8 mouse cellular contexts compared by ENCODE assay signal in the genomic region with DNA sequence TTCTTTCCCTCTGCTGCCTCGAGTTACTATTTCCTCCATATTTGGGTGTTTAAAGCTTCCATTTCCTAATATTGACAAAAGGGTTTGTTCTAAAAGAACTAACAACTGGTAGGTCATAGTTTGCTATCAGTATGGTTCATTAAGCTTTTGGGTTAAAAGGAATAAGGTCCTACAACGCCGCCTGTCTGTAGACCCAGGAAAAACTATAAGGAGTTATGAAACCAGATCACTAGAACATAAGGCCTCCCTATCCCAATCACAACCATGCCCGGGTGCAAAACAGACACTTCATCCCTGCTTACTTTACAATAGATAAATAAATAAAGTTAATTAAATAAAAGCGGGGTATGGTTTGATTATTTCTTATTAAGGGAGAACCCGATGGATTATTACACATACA. TPM values are rescaled to one million over a fixed set of nuclear protein-coding genes. Genes with fewer than 3 reads are reported as not detected.
A peak's percentile ranks its signal among the peaks of the same experiment; 100 is the strongest.
DNase-seq lines count a peak whose midpoint lies in the region; ATAC-seq and TF ChIP-seq lines count a peak whose summit lies in the region.

No protein-coding gene starts in this region.

- H3K27me3 ChIP-seq in heart, embryonic 12.5 days (replicated peaks): no peaks in the 10 kb centered on the region
- no peaks in the 10 kb centered on the region for H3K27me3 ChIP-seq in kidney, embryonic 16.5 days (ENCODE audit: insufficient read depth, low read length)
- no peaks in the 10 kb centered on the region for H3K27me3 ChIP-seq in limb, embryonic 15.5 days
- no peaks in the 10 kb centered on the region for H3K27me3 ChIP-seq in midbrain, postnatal 0 days (ENCODE audit: insufficient read depth, low read length)
- no peaks in the 10 kb centered on the region for H3K27me3 ChIP-seq in stomach, embryonic 15.5 days (replicated peaks)

- peak overlapping the region; percentile 99 for H3K9ac ChIP-seq in heart, embryonic 12.5 days
- H3K9ac ChIP-seq in kidney, embryonic 16.5 days (replicated peaks; ENCODE audit: low read length): peak overlapping the region; percentile 91
- peak overlapping the region; percentile 91 for H3K9ac ChIP-seq in limb, embryonic 15.5 days
- no peak overlapping the region; the same call in 1 of the 2 replicates for H3K9ac ChIP-seq in midbrain, postnatal 0 days (replicated peaks; ENCODE audit: low read length, poor library complexity, severe bottlenecking)
- H3K9ac ChIP-seq in stomach, embryonic 15.5 days: peak overlapping the region; percentile 96; the same call in 1 of the 2 replicates

- H3K4me2 ChIP-seq in heart, embryonic 12.5 days: peak overlapping the region; percentile 72
- peak overlapping the region; percentile 72 for H3K4me2 ChIP-seq in kidney, embryonic 16.5 days (replicated peaks; ENCODE audit: low read depth, low read length)
- peak overlapping the region; percentile 60 for H3K4me2 ChIP-seq in limb, embryonic 15.5 days
- peak overlapping the region; percentile 75 for H3K4me2 ChIP-seq in midbrain, postnatal 0 days (ENCODE audit: low read depth, low read length, poor library complexity, severe bottlenecking)
- peak overlapping the region; percentile 60 for H3K4me2 ChIP-seq in stomach, embryonic 15.5 days

- H3K27ac ChIP-seq in heart, embryonic 12.5 days (ENCODE audit: poor library complexity, severe bottlenecking): no peak overlapping the region
- H3K27ac ChIP-seq in kidney, embryonic 16.5 days (ENCODE audit: low read length): no peak overlapping the region; the same call in 1 of the 2 replicates
- 0 out of 2 replicates have a peak overlapping the region, but pooled peaks have one; percentile 99 for H3K27ac ChIP-seq in limb, embryonic 15.5 days
- no peak overlapping the region for H3K27ac ChIP-seq in midbrain, postnatal 0 days (ENCODE audit: low read depth, low read length)
- H3K27ac ChIP-seq in stomach, embryonic 15.5 days: peak overlapping the region; percentile 100

- peak; percentile 71 for TF ChIP-seq CTCF in midbrain, postnatal 0 days (IDR thresholded peaks at IDR 0.05)

- H3K4me1 ChIP-seq in heart, embryonic 12.5 days (replicated peaks): peaks cover 16% of the 10 kb centered on the region
- H3K4me1 ChIP-seq in kidney, embryonic 16.5 days (ENCODE audit: insufficient read depth, low read length): peaks cover 23% of the 10 kb centered on the region
- peaks cover 17% of the 10 kb centered on the region for H3K4me1 ChIP-seq in limb, embryonic 15.5 days
- peaks cover 8% of the 10 kb centered on the region; the same call in 1 of the 2 replicates for H3K4me1 ChIP-seq in midbrain, postnatal 0 days (ENCODE audit: insufficient read depth, low read length)
- H3K4me1 ChIP-seq in stomach, embryonic 15.5 days: peaks cover 15% of the 10 kb centered on the region; the same call in 1 of the 2 replicates

- DNase-seq in CD4-positive helper T cell, adult 2 months (ENCODE audit: low read depth, low spot score): peak; percentile 82
- peak; percentile 54 for DNase-seq in adrenal gland, postnatal 25 days
- peak; percentile 79 for DNase-seq in midbrain, postnatal 0 days (ENCODE audit: low spot score)

- H3K9me3 ChIP-seq in heart, embryonic 12.5 days (replicated peaks): no peaks in the 10 kb centered on the region
- H3K9me3 ChIP-seq in kidney, embryonic 16.5 days (ENCODE audit: low read length): no peaks in the 10 kb centered on the region
- H3K9me3 ChIP-seq in limb, embryonic 15.5 days: no peaks in the 10 kb centered on the region
- no peaks in the 10 kb centered on the region for H3K9me3 ChIP-seq in midbrain, postnatal 0 days (ENCODE audit: low read length)
- H3K9me3 ChIP-seq in stomach, embryonic 15.5 days: no peaks in the 10 kb centered on the region

- H3K4me3 ChIP-seq in heart, embryonic 12.5 days: peak overlapping the region; percentile 95
- peak overlapping the region; percentile 93 for H3K4me3 ChIP-seq in kidney, embryonic 16.5 days (ENCODE audit: low read length)
- peak overlapping the region; percentile 89 for H3K4me3 ChIP-seq in limb, embryonic 15.5 days
- peak overlapping the region; percentile 79 for H3K4me3 ChIP-seq in midbrain, postnatal 0 days (ENCODE audit: low read depth, low read length)
- H3K4me3 ChIP-seq in stomach, embryonic 15.5 days (replicated peaks): peak overlapping the region; percentile 78

- H3K36me3 ChIP-seq in heart, embryonic 12.5 days: peaks cover 10% of the 10 kb centered on the region; the same call in 1 of the 2 replicates
- H3K36me3 ChIP-seq in kidney, embryonic 16.5 days (ENCODE audit: insufficient read depth, low read length): peaks cover 3% of the 10 kb centered on the region; the same call in 1 of the 2 replicates
- H3K36me3 ChIP-seq in limb, embryonic 15.5 days: 0 out of 2 replicates have a peak, but pooled peaks cover 2% of the 10 kb centered on the region
- H3K36me3 ChIP-seq in midbrain, postnatal 0 days (ENCODE audit: insufficient read depth, low read length): no peaks in the 10 kb centered on the region
- no peaks in the 10 kb centered on the region for H3K36me3 ChIP-seq in stomach, embryonic 15.5 days

- peak; percentile 82 for ATAC-seq in erythroblast, adult 5-6 weeks (replicated peaks; ENCODE audit: low FRiP score, poor library complexity, severe bottlenecking)
- no peak for ATAC-seq in heart, embryonic 12.5 days (ENCODE audit: insufficient number of reproducible peaks, low FRiP score)
- ATAC-seq in kidney, embryonic 16.5 days (ENCODE audit: low FRiP score, low TSS enrichment): no peak
- ATAC-seq in limb, embryonic 15.5 days (ENCODE audit: insufficient number of reproducible peaks, low FRiP score, low TSS enrichment, low read depth): no peak
- no peak for ATAC-seq in midbrain, postnatal 0 days (ENCODE audit: low FRiP score)
- no peak for ATAC-seq in stomach, embryonic 15.5 days (ENCODE audit: insufficient read depth, low FRiP score, low read depth)

- WGBS in heart, embryonic 12.5 days: 3% methylated on average over 6 of the region's 6 CpGs
- 2% methylated on average over 6 of the region's 6 CpGs for WGBS in kidney, embryonic 16.5 days
- 2% methylated on average over 6 of the region's 6 CpGs for WGBS in limb, embryonic 15.5 days
- 3% methylated on average over 6 of the region's 6 CpGs for WGBS in midbrain, postnatal 0 days
- 2% methylated on average over 6 of the region's 6 CpGs for WGBS in stomach, embryonic 15.5 days

RNA-seq across cellular contexts. Expression of a gene that starts 1.9 kb away (rescaled TPM):
- total RNA-seq in adrenal gland, postnatal 25 days (2021): 104 and 112 TPM in 2 replicates
- total RNA-seq in erythroblast, adult 5-6 weeks (2015; ENCODE audit: low replicate concordance): 43.3 and 46.3 TPM in 2 replicates
- 75.2 and 99.7 TPM in 2 replicates for total RNA-seq in erythroblast, adult 5-6 weeks (2017; ENCODE audit: low replicate concordance)
- polyA plus RNA-seq in heart, embryonic 12.5 days (2016; fragmentation: Nextera tagmentation; extraction: Ambion mirVana): 20.9 and 23.6 TPM in 2 replicates
- 21.1 and 23.0 TPM in 2 replicates for polyA plus RNA-seq in kidney, embryonic 16.5 days (2015; fragmentation: Nextera tagmentation; extraction: Ambion mirVana)
- 20.6 and 23.1 TPM in 2 replicates for polyA plus RNA-seq in limb, embryonic 15.5 days (2015; fragmentation: Nextera tagmentation; extraction: Ambion mirVana)
- total RNA-seq in midbrain, postnatal 0 days (2014; rRNA removed): 61.1 and 75.3 TPM in 2 replicates
- 20.6 and 23.6 TPM in 2 replicates for polyA plus RNA-seq in midbrain, postnatal 0 days (2015; fragmentation: Nextera tagmentation; extraction: Ambion mirVana)
- 23.9 and 25.3 TPM in 2 replicates for polyA plus RNA-seq in stomach, embryonic 15.5 days (2015; fragmentation: Nextera tagmentation; extraction: Ambion mirVana)

RNA-seq across cellular contexts. Expression of a gene that starts 2.5 kb away (rescaled TPM):
- total RNA-seq in adrenal gland, postnatal 25 days (2021): 4.2 and 5.9 TPM in 2 replicates
- 6.0 TPM in 1 of 2 replicates, not detected in the other for total RNA-seq in erythroblast, adult 5-6 weeks (2015; ENCODE audit: low replicate concordance)
- not detected in 2 replicates for total RNA-seq in erythroblast, adult 5-6 weeks (2017; ENCODE audit: low replicate concordance)
- polyA plus RNA-seq in heart, embryonic 12.5 days (2016; fragmentation: Nextera tagmentation; extraction: Ambion mirVana): 3.8 and 4.2 TPM in 2 replicates
- polyA plus RNA-seq in kidney, embryonic 16.5 days (2015; fragmentation: Nextera tagmentation; extraction: Ambion mirVana): 6.5 and 7.0 TPM in 2 replicates
- polyA plus RNA-seq in limb, embryonic 15.5 days (2015; fragmentation: Nextera tagmentation; extraction: Ambion mirVana): 5.6 TPM in 2 replicates
- total RNA-seq in midbrain, postnatal 0 days (2014; rRNA removed): 1.1 TPM in 2 replicates
- polyA plus RNA-seq in midbrain, postnatal 0 days (2015; fragmentation: Nextera tagmentation; extraction: Ambion mirVana): 1.0 and 1.1 TPM in 2 replicates
- polyA plus RNA-seq in stomach, embryonic 15.5 days (2015; fragmentation: Nextera tagmentation; extraction: Ambion mirVana): 7.1 and 7.5 TPM in 2 replicates

Comparison
In these comparisons a context has a peak if more than half of its experiments do, and no peak if none do; other contexts are left out.
1. H3K27ac ChIP-seq: peak in limb, embryonic 15.5 days (single experiment) and stomach, embryonic 15.5 days (single experiment); none in heart, embryonic 12.5 days (single experiment), kidney, embryonic 16.5 days (single experiment) and midbrain, postnatal 0 days (single experiment).
2. Peak in every context shown above with its lines, with median percentiles within 50 percentile points of each other: DNase-seq, H3K4me2 ChIP-seq and H3K4me3 ChIP-seq.